Mouse (Mus musculus) frontal cortex, postnatal 25 days (tissue): ENCODE measurements at regions not wholly inside any gene's neighbourhood (a gene's known extent, or its start where the extent isn't known, plus 50 kb on each side); places are given as distances from the start of the nearest gene placed in this dataset.
A peak's percentile ranks its signal among the peaks of the same experiment; 100 is the strongest.

Experiments
- DNase-seq, 2 experiments: peaks; one replicate each; pipeline ENCODE4 v3.0.0; 2022; ENCODE audit warnings: low spot score in 2 of 2

- no peak for DNase-seq
Measured at GRCm38 (mm10) chr12:49946752-49947260, 561.8 kb downstream of the Gm43517 start.

GRCm38 (mm10) chr12:49950986-49951385 is 566.0 kb downstream of the Gm43517 start:
- no peak for DNase-seq

- peak in 1 of 2 experiments; percentile 40 for DNase-seq
Measured at GRCm38 (mm10) chr12:49951821-49952220, 566.8 kb downstream of the Gm43517 start.

GRCm38 (mm10) chr12:49968072-49968471 is 583.1 kb downstream of the Gm43517 start:
- no peak for DNase-seq

GRCm38 (mm10) chr12:49969546-49969945 is 584.6 kb downstream of the Gm43517 start:
- DNase-seq, result no peak

GRCm38 (mm10) chr12:49974591-49975323 is 589.8 kb downstream of the Gm43517 start:
- DNase-seq, result no peak

- no peak for DNase-seq
Measured at GRCm38 (mm10) chr12:49975553-49975952, 590.6 kb downstream of the Gm43517 start.

- no peak for DNase-seq
Measured at GRCm38 (mm10) chr12:49992501-49993079, 607.6 kb downstream of the Gm43517 start.

GRCm38 (mm10) chr12:50038808-50039374 is 610.0 kb downstream of the Prkd1 start:
- DNase-seq, result no peak

- no peak for DNase-seq
Measured at GRCm38 (mm10) chr12:50061286-50061685, 587.6 kb downstream of the Prkd1 start.

GRCm38 (mm10) chr12:50066394-50066793 is 582.5 kb downstream of the Prkd1 start:
- DNase-seq, result no peak

GRCm38 (mm10) chr12:50071797-50072196 is 577.1 kb downstream of the Prkd1 start:
- DNase-seq, result no peak

GRCm38 (mm10) chr12:50072359-50072758 is 576.5 kb downstream of the Prkd1 start:
- no peak for DNase-seq

GRCm38 (mm10) chr12:50073684-50074083 is 575.2 kb downstream of the Prkd1 start:
- DNase-seq, result peak in 1 of 2 experiments; percentile 23

- no peak for DNase-seq
Measured at GRCm38 (mm10) chr12:50081157-50081556, 567.7 kb downstream of the Prkd1 start.

GRCm38 (mm10) chr12:50081571-50081970 is 567.3 kb downstream of the Prkd1 start:
- no peak for DNase-seq

GRCm38 (mm10) chr12:50084517-50084916 is 564.4 kb downstream of the Prkd1 start:
- no peak for DNase-seq

GRCm38 (mm10) chr12:50111246-50112044 is 537.5 kb downstream of the Prkd1 start:
- no peak for DNase-seq

- DNase-seq, result peak in 1 of 2 experiments; percentile 22
Measured at GRCm38 (mm10) chr12:50112081-50112491, 536.8 kb downstream of the Prkd1 start.

- no peak for DNase-seq
Measured at GRCm38 (mm10) chr12:50115855-50116254, 533.0 kb downstream of the Prkd1 start.

GRCm38 (mm10) chr12:50118346-50118745 is 530.6 kb downstream of the Prkd1 start:
- no peak for DNase-seq

GRCm38 (mm10) chr12:50122145-50122544 is 526.8 kb downstream of the Prkd1 start:
- DNase-seq, result no peak
